Mouse (Mus musculus) heart, postnatal 0 days (tissue): ENCODE results near the gene Gm42421.

Experiments used
- CTCF ChIP-seq: IDR thresholded peaks from 2 replicates; pipeline ENCODE4 v1.5.1; 2016; ENCODE audit warnings: antibody characterized with exemption, control low read depth, low read depth
- EP300 ChIP-seq: IDR thresholded peaks from 2 replicates; pipeline ENCODE4 v1.6.1; 2016; ENCODE audit warnings: antibody characterized with exemption, low read depth

- TF ChIP-seq EP300 (no peak), CTCF (no peak)
These were observed 20.4 kb downstream of the Gm42421 start for GRCm38 (mm10) chr5:143948361-143948760.
